Mouse (Mus musculus): ENCODE results near the gene Tango6.

Gene Tango6

DNA sequence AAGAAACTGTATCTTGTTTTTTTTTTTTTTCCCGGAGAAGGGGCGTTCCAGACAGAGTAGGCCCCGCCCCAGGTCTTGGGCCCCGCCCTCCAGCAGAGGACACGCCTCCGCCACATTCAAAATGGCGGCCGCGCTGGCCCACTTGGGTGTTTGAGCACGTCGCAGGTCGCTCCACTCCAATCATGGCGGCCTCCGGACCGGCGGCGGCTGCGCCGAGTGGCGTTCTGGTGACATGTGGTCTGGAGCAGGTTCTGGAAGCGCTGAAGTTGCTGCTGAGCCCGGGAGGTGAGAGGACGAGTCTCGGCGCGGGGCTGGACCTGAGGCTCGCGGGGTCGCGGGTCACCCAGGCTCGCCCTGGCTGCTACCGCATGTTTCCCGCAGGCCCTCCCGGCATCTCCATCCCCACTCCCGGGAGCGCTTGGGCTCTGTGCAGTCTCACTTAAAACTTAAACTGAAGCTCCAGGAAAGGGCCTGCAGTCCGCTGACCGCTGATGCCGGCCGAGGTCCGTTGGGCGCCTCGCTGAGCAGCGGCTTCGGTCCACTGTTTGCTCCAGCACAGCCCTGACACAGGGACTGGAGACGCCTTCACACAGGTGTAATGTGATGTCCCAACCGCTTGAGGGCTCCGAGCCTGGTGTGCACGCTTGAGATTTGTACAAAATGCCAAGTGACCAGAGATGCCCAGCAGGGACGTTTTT lies at the start of gene Tango6:
Gene Tango6, plus strand, starts transcription at position 98 of the 698 bp plus-strand sequence.
- DNase-seq (ENCODE audit: low spot score), result peak; percentile 90

- no peak for DNase-seq (ENCODE audit: low spot score)
These were observed 49.3 kb upstream of the Tango6 start for GRCm38 (mm10) chr8:106633361-106634158.

- no peak for DNase-seq (ENCODE audit: low spot score)
These were observed 47.6 kb upstream of the Tango6 start for GRCm38 (mm10) chr8:106635284-106635683.

DNA sequence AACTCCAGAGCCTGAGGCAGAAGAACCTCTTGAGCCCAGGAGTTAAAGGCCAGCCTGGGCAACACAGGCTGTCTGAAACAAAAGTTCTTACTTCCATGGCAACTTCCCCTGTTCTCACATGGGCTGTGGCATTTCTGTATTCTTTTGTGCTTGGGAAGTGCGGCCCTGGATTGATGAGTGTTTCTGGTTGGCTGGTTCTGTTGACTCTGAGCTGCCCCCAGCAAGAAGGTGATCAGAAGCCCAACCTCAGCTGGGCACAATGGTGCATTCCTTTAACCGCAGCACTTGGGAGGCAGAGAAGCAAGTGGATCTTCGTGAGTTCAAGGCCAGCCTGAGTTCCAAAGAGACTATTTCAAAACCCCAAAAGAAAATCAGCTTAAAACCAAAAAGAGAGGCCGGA lies 45.4 kb upstream of the Tango6 start:
- DNase-seq (ENCODE audit: low spot score), result no peak

GRCm38 (mm10) chr8:106638768-106639295 lies 44.0 kb upstream of the Tango6 start:
- DNase-seq (ENCODE audit: low spot score), result no peak

GRCm38 (mm10) chr8:106640212-106640611 lies 42.7 kb upstream of the Tango6 start:
- DNase-seq (ENCODE audit: low spot score), result no peak

DNA sequence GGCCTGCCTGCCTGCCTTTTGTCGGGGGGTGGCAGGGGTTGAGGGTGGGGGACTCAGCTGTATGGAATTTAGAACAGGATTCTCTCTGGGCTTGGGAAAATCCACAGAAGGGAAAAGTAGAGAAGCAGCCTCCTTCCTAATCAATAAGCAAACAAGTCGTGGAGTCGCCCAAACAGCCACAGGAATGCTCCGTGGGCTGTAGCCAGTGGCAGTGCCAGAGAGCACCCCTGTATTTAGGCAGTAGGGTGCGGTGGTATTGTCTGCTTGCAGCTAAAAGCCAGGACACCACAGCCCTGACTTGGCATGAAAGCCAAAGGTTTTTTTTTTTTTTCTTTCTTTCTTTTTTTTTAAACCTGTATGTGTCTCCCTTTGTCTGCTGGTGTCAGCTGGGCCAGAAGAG lies 41.9 kb upstream of the Tango6 start:
- DNase-seq (ENCODE audit: low spot score), result no peak

DNA sequence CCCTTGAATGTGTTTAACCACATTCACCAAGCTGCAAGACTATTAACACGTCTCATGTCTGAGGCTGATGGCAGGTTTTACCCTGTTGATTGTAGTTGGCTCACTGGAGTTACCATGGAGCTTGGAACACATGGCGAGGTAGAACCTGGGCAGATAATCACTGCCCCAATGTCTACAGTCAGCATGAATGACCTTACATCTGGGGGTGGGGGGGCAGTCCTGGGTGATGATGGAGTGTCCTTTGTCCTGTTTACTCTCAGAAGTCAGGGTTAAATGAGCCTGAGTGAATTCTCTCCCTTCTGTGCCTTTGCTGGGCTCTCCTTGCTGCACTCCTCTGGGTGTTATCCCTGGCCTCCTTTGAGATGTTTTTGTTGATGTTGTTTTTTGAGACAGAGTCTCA lies 40.7 kb upstream of the Tango6 start:
- no peak for DNase-seq (ENCODE audit: low spot score)

DNA sequence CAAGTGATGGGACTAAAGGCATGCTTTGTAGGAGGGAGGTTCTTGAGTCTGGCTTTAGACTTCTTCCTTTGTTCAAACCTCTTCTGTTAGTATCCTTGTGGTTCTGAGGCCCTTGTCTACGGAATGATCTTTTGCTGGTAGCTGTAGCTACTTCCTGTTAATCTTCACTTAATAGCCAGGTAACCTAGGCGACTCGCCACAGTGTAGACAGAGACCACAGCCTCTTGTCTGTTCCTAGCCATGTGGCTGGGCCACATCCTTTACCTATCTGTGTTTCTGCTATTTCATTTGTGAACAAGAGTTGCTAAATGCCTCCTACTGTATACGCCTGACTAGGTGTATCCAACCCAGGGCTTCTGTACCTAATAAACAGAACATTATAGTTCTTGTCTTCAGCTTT lies 39.8 kb upstream of the Tango6 start:
- DNase-seq (ENCODE audit: low spot score), result no peak

GRCm38 (mm10) chr8:106644957-106645356 lies 37.9 kb upstream of the Tango6 start:
- no peak for DNase-seq (ENCODE audit: low spot score)

DNA sequence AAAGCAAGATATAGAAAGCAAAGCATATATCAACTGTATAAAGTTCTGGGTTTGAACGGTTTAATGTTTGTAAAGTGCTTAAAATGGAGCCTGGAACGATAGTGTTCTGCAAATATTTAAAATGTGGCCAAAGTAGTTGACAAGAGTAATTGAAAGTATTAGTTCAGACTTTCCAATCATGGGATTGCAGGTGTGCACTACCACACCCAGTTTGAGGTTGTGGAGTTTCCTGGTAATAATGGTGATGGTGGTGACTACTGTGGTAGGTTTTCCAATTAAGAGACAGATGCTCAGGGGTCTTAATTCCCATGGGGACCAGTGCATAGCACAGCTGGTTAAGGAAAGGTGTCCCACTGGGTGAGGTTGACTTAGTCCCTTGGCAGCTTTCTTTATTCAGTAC lies 36.7 kb upstream of the Tango6 start:
- no peak for DNase-seq (ENCODE audit: low spot score)

DNA sequence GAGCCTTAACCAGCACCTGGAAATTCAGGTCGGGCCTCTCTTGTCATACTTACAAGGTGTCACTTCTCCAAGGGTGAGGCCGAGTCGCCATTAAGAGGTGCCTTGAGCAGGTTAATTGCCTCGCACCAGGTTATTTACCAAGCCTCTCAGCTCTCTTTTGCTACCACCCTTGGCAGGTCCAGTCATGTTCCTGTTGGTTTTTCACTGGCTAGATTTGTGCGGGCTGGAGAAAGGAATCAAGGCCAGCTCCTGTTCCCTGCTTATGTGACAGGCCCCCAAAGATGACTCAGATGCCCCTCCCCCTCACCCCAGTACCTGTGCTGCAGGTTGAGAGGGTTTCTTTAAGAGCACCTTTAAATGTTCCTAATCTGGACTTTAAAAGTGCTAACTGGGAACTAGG lies 36.1 kb upstream of the Tango6 start:
- no peak for DNase-seq (ENCODE audit: low spot score)

DNA sequence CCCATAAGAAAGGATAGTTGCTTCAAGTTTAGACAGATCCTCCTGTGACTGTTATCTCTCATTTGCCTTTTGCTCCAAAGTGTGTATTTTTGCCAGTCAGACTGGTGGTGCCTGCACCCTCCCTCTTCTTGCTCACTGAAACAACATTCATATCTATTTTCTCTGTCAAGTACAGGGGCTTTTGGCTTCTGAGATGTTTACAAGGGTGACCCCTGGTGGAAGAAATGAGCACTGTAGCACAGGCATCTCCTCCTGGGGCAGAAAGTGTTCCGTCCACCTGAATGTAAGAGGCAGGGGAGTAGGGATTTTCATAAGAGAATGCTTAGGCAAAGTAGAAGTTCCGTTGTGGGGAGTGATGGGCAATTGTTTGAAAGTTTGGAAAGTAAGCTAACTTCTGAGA lies 35.5 kb upstream of the Tango6 start:
- peak; percentile 86 for DNase-seq (ENCODE audit: low spot score)

- DNase-seq (ENCODE audit: low spot score), result no peak
These were observed 34.4 kb upstream of the Tango6 start for GRCm38 (mm10) chr8:106648421-106648820.

GRCm38 (mm10) chr8:106651994-106652393 lies 30.9 kb upstream of the Tango6 start:
- no peak for DNase-seq (ENCODE audit: low spot score)

- DNase-seq (ENCODE audit: low spot score), result no peak
These were observed 26.8 kb upstream of the Tango6 start for GRCm38 (mm10) chr8:106656046-106656445.

- DNase-seq (ENCODE audit: low spot score), result no peak
These were observed 10.1 kb upstream of the Tango6 start for GRCm38 (mm10) chr8:106672786-106673185.

- no peak for DNase-seq (ENCODE audit: low spot score)
These were observed 8.6 kb upstream of the Tango6 start for GRCm38 (mm10) chr8:106674318-106674717.

GRCm38 (mm10) chr8:106674894-106675293 lies 8.0 kb upstream of the Tango6 start:
- peak; percentile 56 for DNase-seq (ENCODE audit: low spot score)

DNA sequence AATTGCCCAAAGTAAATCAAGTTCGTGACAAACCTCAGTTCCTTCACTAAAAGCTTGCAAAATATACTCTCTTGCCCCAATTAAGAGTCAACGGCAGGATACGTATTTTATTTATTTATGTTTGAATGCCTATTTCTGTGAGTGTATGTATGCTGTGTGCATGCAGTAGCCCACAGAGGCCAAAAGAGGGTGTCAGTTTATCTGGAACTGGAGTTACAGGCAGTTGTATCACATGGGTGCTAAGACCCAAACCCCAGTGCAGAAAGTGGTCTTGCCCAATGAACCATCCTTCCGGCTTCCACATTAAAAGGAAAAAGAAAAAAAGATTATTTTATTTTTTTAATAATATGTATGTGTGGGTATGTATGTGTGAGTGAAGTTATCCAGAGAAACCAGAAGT lies 1.5 kb downstream of the Tango6 start:
- no peak for DNase-seq (ENCODE audit: low spot score)

GRCm38 (mm10) chr8:106687479-106687878 lies 4.6 kb downstream of the Tango6 start:
- peak; percentile 86 for DNase-seq (ENCODE audit: low spot score)

DNA sequence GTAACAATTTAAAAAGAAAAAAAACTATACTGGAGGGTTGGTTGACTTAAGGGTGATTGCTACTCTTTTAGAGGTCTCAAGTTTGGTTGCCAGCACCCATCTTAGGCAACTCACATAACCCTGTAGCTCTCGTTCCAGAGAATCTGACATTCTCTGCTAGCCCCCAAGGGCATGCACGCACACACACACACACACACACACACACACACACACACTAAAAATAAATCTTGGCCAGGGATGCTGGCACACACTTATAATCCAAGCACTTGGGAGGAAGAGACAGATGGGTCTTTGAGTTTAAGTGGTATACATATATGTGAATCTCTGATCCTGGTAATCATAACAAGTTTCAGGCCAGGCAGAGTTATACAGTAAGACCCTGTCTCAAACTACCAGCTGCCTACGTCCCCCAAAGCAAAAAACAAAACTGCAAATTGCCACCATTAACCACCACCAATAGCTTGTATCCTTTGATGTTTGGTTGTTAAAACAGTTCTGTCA lies 14.9 kb downstream of the Tango6 start:
- DNase-seq (ENCODE audit: low spot score), result no peak

DNA sequence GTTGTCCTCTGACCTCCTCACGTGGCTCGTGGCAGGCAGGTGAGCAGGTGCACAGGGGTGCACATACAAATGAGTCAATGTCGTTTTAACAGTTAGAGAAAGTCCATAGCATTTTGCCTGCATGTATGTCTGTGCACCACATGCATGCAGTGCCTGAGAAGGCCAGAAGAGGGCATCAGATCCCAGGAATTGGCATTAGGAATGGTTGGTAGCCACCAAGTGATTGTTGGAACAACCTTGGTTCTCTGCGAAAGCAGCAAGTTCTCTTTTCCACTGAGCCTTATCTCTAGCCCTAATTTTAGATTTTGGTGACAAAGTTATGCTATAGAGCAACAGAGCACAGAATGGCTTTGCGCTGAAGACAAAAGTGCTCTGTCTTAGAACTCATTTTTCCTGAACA lies 16.7 kb downstream of the Tango6 start:
- peak; percentile 76 for DNase-seq (ENCODE audit: low spot score)
